Mouse (Mus musculus): Measurements from ENCODE around the gene Dnajc30.

The Dnajc30 gene

GRCm38 (mm10) chr5:135063629-135064381 is at the start of gene Dnajc30:
Dnajc30 (plus strand) TSS chr5:135064202.
- Histone ChIP-seq H3K4me1 (replicated peaks; ENCODE audit: low read depth, low read length) (peaks cover 50% of the 10 kb centered on the region), H3K27me3 (ENCODE audit: insufficient read depth, low read length) (no peaks in the 10 kb centered on the region), H3K9me3 (ENCODE audit: low read length) (no peaks in the 10 kb centered on the region), H3K4me3 (replicated peaks; ENCODE audit: low read length) (peak within 1 kb of the TSS; percentile 98), H3K36me3 (ENCODE audit: insufficient read depth, low read length) (peaks cover 72% of the 10 kb centered on the region)
- TF ChIP-seq CTCF (conservative IDR thresholded peaks at IDR 0.05; ENCODE audit: low read length) (no peak), NANOG (IDR thresholded peaks at IDR 0.05; ENCODE audit: borderline replicate concordance, low read length) (peak; percentile 50; the same call in 1 of the 2 replicates)

GRCm38 (mm10) chr5:135015497-135015896 is 48.5 kb upstream of the Dnajc30 start:
- TF ChIP-seq POU5F1 (IDR thresholded peaks at IDR 0.05; ENCODE audit: borderline replicate concordance, low read length), result no peak
- TF ChIP-seq CTCF (conservative IDR thresholded peaks at IDR 0.05; ENCODE audit: low read length), result peak; percentile 98
- TF ChIP-seq NANOG (IDR thresholded peaks at IDR 0.05; ENCODE audit: borderline replicate concordance, low read length), result no peak
- Histone ChIP-seq H3K36me3 (ENCODE audit: insufficient read depth, low read length) (peaks cover 16% of the 10 kb centered on the region), H3K27me3 (ENCODE audit: insufficient read depth, low read length) (no peaks in the 10 kb centered on the region), H3K4me3 (replicated peaks; ENCODE audit: low read length) (no peak overlapping the region), H3K4me1 (replicated peaks; ENCODE audit: low read depth, low read length) (peaks cover 61% of the 10 kb centered on the region), H3K9me3 (ENCODE audit: low read length) (no peaks in the 10 kb centered on the region)

DNA sequence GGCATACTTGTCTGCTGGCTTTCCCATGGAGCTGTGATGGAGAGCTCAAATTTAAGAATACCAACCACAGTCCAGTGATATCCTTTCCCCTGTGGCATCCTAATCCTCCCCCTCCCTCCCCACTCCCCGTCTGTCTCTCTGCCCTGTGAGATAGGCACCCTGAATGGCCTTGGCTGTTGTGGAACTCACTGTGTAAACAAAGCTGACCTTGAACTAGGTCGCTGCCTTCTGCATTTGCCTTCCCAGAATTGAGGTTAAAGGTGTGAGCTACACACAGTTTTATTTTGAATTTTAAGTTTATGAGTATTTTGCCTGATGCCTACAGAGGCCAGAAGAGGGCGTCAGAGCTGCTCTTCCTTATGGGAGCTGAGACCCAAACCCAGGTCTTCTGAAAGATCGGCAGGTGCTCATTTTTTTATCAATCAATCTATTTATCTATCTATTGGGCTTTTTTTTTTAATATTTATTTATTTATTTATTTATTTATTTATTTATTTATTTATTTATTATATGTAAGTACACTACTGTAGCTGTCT is 47.7 kb upstream of the Dnajc30 start:
- Histone ChIP-seq H3K27me3 (ENCODE audit: insufficient read depth, low read length) (no peaks in the 10 kb centered on the region), H3K9me3 (ENCODE audit: low read length) (no peaks in the 10 kb centered on the region), H3K4me3 (replicated peaks; ENCODE audit: low read length) (no peak overlapping the region), H3K36me3 (ENCODE audit: insufficient read depth, low read length) (peaks cover 8% of the 10 kb centered on the region), H3K4me1 (replicated peaks; ENCODE audit: low read depth, low read length) (peaks cover 53% of the 10 kb centered on the region)
- TF ChIP-seq CTCF (conservative IDR thresholded peaks at IDR 0.05; ENCODE audit: low read length) (peak; percentile 21), POU5F1 (IDR thresholded peaks at IDR 0.05; ENCODE audit: borderline replicate concordance, low read length) (no peak), NANOG (IDR thresholded peaks at IDR 0.05; ENCODE audit: borderline replicate concordance, low read length) (no peak)

DNA sequence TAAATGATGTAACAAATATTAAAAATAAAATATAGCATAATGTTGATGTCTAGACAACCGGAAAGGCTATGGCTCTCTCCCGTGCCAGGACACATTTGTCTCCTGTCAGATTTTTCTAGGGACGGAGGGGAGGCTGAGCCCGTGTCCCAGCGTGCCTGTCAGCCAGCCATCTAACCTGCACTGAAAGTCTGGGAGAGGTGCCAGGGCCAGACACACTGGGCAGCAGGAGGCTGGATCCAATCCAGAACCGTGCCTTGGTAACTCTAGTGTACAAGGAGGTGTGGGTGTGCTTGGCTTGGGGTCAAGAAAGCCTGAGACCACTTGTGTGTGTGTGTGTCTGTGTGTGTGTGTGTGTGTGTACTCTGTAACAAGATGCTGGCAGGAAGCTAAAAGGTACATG is 42.2 kb upstream of the Dnajc30 start:
- H3K9me3 ChIP-seq (ENCODE audit: low read length), result no peaks in the 10 kb centered on the region
- H3K4me1 ChIP-seq (replicated peaks; ENCODE audit: low read depth, low read length), result peaks cover 53% of the 10 kb centered on the region
- H3K27me3 ChIP-seq (ENCODE audit: insufficient read depth, low read length), result peaks cover 31% of the 10 kb centered on the region
- H3K36me3 ChIP-seq (ENCODE audit: insufficient read depth, low read length), result no peaks in the 10 kb centered on the region
- H3K4me3 ChIP-seq (replicated peaks; ENCODE audit: low read length), result no peak overlapping the region
- no peak for TF ChIP-seq CTCF (conservative IDR thresholded peaks at IDR 0.05; ENCODE audit: low read length)
- no peak for TF ChIP-seq NANOG (IDR thresholded peaks at IDR 0.05; ENCODE audit: borderline replicate concordance, low read length)
- no peak for TF ChIP-seq POU5F1 (IDR thresholded peaks at IDR 0.05; ENCODE audit: borderline replicate concordance, low read length)

DNA sequence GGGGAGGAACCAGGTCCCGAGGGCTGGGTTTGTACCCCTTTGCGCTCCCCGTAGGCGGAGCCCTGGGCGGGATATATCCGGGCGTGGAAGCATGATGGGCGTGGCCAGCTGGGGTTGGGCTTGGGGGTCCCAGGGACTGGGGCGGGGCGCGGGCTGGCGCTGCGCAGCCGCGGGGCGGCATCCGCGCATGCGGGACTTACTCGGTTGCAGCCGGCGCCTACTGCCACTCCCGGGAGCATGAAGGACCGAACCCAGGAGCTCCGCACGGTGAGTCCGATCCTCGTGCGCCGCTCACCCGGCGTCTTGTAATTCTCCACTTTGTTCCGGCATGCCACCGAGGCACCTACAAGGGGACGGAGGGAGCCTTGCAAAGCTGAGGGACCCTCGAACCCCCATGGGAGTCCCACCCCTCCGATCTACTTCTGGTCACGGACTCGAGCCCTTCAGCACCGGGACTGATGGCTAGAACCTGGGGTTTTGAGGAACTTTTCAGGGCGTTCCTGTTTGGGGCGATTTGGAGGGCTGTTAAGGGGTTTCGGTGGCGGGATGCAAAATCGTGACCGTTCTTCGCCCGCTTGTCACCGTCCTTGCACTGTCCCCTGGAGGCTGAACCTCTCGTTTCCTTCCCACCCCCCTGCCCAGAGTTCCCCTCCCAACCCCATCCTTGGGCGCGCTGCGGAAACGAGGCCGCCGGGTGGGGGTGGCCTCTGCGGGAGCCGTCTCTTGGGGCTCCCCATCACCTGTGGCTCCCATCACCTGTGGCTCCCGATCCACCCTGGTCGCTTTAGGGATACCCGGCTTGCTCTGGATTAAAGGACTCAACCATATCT is 40.4 kb upstream of the Dnajc30 start, which contains the start of gene Stx1a:
Gene Stx1a, plus strand, starts transcription at position 139 of the 830 bp plus-strand sequence.
- H3K36me3 ChIP-seq (ENCODE audit: insufficient read depth, low read length), result no peaks in the 10 kb centered on the region
- H3K27me3 ChIP-seq (ENCODE audit: insufficient read depth, low read length), result peaks cover 32% of the 10 kb centered on the region
- TF ChIP-seq NANOG (IDR thresholded peaks at IDR 0.05; ENCODE audit: borderline replicate concordance, low read length) (no peak), POU5F1 (IDR thresholded peaks at IDR 0.05; ENCODE audit: borderline replicate concordance, low read length) (no peak), CTCF (conservative IDR thresholded peaks at IDR 0.05; ENCODE audit: low read length) (no peak)
- peaks cover 47% of the 10 kb centered on the region for H3K4me1 ChIP-seq (replicated peaks; ENCODE audit: low read depth, low read length)
- peak within 1 kb of the TSS; percentile 93 for H3K4me3 ChIP-seq (replicated peaks; ENCODE audit: low read length)
- H3K9me3 ChIP-seq (ENCODE audit: low read length), result no peaks in the 10 kb centered on the region

DNA sequence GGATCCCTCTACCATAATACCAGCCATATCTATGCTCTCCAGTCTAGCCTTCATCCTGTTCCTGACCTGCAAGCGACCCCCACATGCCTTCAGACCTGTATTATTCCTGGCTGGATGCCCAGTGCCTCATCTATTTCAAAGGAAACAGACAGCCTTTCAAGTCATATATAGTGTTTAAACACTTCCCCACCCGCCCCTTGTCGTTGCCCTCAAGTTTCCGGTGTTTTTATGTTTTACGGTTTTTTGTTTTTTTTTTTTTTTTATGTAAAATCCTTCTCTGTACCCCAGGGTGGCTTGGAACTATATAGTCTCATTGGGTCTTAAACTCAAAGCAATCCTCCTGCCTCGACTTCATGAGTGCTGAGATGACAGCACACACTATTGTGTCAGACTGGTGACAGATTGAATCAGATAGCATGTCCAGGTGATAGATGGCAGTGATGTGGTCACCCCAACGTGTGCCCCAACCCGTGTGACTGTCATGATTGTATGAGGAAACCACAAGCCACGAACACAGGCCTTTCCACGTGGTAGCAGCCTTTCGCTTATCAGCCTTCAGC is 39.3 kb upstream of the Dnajc30 start:
- H3K27me3 ChIP-seq (ENCODE audit: insufficient read depth, low read length), result peaks cover 32% of the 10 kb centered on the region
- H3K4me1 ChIP-seq (replicated peaks; ENCODE audit: low read depth, low read length), result peaks cover 54% of the 10 kb centered on the region
- peak overlapping the region; percentile 93 for H3K4me3 ChIP-seq (replicated peaks; ENCODE audit: low read length)
- TF ChIP-seq NANOG (IDR thresholded peaks at IDR 0.05; ENCODE audit: borderline replicate concordance, low read length) (no peak), CTCF (conservative IDR thresholded peaks at IDR 0.05; ENCODE audit: low read length) (no peak), POU5F1 (IDR thresholded peaks at IDR 0.05; ENCODE audit: borderline replicate concordance, low read length) (no peak)
- H3K9me3 ChIP-seq (ENCODE audit: low read length), result no peaks in the 10 kb centered on the region
- H3K36me3 ChIP-seq (ENCODE audit: insufficient read depth, low read length), result no peaks in the 10 kb centered on the region

DNA sequence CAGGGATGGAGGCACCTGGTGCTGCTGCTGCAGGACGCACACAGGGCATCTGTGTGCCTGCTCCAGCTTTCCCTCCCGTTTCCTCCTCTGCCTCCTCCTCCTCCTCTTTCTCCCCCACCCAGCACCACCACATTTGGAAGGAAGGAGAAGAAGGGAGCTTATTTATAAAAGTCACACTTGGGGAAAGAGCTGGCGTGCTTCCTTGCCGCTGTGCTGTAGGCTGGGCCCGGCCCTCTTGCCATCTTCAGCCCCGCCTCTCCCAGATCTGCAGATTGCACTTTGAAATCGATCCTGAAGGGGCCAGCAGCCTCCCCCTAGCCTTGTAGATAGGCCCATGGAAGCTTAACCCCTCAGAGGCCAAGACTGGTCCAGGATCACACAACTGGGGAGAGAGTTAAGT is 38.1 kb upstream of the Dnajc30 start:
- Histone ChIP-seq H3K4me1 (replicated peaks; ENCODE audit: low read depth, low read length) (peaks cover 61% of the 10 kb centered on the region), H3K27me3 (ENCODE audit: insufficient read depth, low read length) (peaks cover 32% of the 10 kb centered on the region), H3K4me3 (replicated peaks; ENCODE audit: low read length) (no peak overlapping the region), H3K36me3 (ENCODE audit: insufficient read depth, low read length) (no peaks in the 10 kb centered on the region), H3K9me3 (ENCODE audit: low read length) (no peaks in the 10 kb centered on the region)
- TF ChIP-seq CTCF (conservative IDR thresholded peaks at IDR 0.05; ENCODE audit: low read length) (peak; percentile 15; the same call in 1 of the 2 replicates), POU5F1 (IDR thresholded peaks at IDR 0.05; ENCODE audit: borderline replicate concordance, low read length) (no peak), NANOG (IDR thresholded peaks at IDR 0.05; ENCODE audit: borderline replicate concordance, low read length) (no peak)

All from E14TG2a.4 (cell line).